Mouse (Mus musculus) cerebellum, adult 11-12 months (tissue): ENCODE measurements at regions not wholly inside any gene's neighbourhood (a gene's known extent, or its start where the extent isn't known, plus 50 kb on each side); places are given as distances from the start of the nearest gene placed in this dataset.
"Not testable (repeated sequence)": the region's sequence is repeated elsewhere in the genome, so short reads cannot be mapped to it uniquely, and the experiment has no call there.

Source experiments
- DNase-seq: peaks from one replicate; pipeline ENCODE4 v3.0.0; 2022

DNA sequence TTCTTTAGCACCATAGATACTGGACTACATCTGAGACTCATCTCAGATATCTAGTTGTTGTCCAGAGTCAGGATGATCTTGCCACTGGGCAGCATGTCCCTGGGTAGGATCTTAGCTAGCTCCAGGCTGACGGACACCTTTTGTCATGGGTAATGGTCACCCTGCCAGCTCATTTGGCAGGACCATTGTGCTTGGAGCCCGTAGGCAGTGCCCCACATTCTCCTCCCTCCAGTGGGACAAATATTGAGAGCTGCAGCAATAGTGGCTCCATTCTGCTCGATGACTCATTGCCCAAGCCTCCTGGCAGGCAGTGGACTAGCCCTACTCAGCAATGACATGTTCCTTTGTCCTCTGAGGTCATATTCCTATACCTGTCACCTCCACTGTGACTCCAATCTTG lies 258.9 kb upstream of the Tmpo start:
- no peak for DNase-seq

GRCm38 (mm10) chr10:91437917-91438316 lies 256.8 kb upstream of the Tmpo start:
- no peak for DNase-seq

DNA sequence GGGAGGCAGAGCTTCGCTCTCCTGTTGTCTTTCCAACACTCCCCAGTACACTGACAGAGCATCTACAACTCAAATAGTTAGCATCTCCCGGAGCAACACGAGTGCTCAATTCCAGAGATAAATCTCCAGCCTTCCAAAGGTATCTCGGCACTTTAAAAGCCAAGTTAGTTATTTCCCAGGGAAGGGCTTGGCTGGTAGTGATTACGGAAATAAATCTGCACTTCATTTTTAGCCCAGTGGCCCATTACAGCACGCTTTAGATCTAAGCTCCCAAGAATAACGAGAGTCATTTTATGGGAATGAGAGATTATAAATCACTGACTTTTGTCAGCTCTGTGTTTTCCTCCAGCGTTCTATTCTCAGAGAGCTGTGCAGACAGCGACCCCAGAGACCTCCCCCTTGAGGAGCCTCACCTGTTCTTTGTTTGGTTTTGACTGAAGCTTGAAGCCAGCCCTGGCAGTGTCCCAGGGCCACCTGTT lies 255.0 kb upstream of the Tmpo start:
- DNase-seq: no peak

- no peak for DNase-seq
Measured at GRCm38 (mm10) chr10:91430281-91430680, 249.2 kb upstream of the Tmpo start.

DNA sequence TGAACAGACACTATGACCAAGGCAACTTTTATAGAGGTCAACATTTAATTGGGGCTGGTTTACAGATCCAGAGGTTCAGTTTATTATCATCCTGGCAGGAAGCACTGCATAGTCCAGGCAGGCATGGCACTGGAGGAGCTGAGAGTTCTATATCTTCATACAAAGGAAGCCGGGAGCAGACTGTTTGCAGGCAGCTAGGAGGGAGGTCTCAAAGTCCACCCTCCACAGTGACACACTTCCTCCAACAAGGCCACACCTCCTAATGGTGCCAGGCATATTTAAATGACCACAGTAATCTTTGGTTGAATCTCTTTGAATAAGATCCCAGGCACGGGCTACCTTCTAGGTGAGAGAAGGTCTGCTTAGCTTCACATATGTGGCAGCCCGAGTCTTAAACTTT lies 245.5 kb upstream of the Tmpo start:
- no peak for DNase-seq

GRCm38 (mm10) chr10:91425625-91426385 lies 244.7 kb upstream of the Tmpo start:
- DNase-seq: not testable (repeated sequence)

- no peak for DNase-seq
Measured at GRCm38 (mm10) chr10:91424786-91425185, 243.7 kb upstream of the Tmpo start.

DNA sequence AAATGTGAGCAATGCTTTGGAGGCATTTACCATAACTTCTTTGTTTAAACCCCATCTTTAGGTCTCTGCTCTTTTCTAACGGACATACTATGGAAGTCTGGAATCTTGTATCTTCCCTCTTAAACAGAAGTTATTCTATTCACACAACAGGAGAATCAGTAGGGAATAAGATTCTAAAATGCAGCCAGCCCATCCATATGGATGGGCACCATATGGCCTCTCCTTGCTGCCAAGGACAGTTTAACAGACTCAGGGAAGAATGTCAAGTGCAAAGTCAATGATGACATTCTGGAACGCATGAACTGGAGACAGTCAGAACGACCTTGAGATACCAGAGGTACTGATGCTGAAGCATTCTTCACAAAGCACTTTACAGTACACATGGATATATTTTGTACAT lies 206.1 kb upstream of the Tmpo start:
- DNase-seq: no peak

DNA sequence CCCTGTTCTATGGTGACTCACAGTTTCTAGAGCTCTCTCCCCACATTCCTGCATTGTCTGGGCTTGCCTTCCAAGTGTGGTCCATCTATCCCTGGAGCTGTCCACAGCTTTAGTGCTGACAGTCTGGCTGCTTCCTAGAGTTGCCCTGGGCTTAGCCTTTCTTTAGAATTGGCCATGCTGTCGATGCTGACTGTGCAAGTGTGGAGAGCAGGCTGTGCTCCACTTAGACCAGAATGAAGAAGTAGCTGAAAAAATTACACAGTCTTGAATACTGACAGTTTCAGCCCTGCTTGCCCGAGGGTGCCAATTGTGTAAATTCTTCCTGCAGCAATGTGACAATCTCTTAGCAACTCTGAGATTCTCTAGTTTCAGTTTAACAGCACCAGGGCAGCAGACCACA lies 203.3 kb upstream of the Tmpo start:
- DNase-seq: peak; percentile 21

- no peak for DNase-seq
Measured at GRCm38 (mm10) chr10:91376683-91377082, 195.6 kb upstream of the Tmpo start.

DNA sequence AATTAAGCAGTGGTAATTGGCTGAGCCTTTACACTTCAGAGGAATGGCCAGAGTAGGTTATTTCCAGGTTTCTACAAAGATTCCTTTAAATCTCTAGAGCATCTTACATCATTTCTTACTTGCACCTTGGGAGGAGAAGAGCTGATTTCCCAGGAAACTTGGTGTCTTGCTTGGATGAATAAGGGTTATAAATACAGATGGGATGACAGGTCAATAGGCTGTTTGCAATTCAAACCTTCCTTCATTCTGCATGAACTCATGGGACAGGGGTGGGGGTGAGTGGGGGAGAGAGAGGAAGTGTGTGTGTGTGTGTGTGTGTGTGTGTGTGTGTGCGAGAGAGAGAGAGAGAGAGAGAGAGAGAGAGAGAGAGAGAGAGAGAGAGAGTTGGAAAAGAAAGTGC lies 186.4 kb upstream of the Tmpo start:
- DNase-seq: no peak

DNA sequence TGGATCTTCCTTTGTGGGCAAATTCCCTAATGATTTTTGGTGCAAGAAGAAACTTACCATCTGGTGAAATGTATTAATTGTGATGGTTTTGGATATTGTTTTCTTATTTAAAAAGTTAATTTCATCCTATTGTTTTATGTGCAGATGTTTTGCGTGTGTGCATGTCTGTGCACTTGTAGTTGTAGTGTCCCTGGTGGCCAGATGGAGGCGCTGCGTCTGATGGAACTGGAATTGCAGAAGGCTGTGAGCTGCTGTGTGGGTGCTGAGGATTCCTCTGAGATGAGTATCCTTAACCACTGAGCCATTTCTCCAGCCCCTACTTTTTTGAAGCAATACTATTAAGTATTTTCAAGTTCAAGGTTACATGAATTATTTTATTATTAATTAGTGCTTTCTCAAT lies 181.5 kb upstream of the Tmpo start:
- no peak for DNase-seq

GRCm38 (mm10) chr10:91361621-91362020 lies 180.5 kb upstream of the Tmpo start:
- DNase-seq: no peak

DNA sequence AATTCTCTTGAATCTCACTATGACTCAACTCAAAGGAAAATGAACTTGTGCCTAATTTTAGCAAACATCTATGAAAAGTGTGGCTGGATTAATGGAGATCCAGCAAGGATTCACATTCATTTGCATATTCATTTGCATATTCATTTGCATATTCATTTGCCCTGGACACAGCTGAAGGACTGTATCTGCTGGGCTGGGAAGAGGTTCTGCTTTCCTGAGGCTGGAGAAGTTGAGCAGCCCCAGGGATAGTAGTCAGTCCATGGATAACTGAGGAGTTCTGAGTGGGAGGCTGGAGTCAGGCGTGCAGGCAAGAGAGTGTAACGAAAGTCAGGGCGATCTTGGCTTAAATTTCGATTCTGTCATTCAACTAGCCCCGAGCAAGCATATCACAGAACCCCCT lies 164.3 kb upstream of the Tmpo start:
- DNase-seq: no peak

- DNase-seq: no peak
Measured at GRCm38 (mm10) chr10:91342083-91342482, 161.0 kb upstream of the Tmpo start.

DNA sequence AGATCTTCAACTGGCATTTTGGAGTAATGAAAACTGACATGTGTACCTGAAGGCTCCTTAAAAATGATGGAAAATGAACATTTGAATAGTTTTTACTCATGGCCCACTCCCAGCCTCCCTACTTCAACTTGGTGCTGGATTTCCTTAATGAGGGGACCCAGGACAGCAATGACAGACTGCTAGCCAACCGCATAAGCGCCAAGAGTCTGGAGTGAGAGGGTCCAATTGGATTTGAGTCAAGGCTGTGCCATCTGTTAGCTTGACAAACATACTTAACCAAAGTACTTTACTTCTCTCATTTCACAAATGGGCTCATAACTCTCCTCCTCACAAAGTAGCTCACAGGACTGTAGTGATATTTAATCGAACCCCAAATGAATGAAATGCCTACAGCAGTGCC lies 158.2 kb upstream of the Tmpo start:
- DNase-seq: no peak

DNA sequence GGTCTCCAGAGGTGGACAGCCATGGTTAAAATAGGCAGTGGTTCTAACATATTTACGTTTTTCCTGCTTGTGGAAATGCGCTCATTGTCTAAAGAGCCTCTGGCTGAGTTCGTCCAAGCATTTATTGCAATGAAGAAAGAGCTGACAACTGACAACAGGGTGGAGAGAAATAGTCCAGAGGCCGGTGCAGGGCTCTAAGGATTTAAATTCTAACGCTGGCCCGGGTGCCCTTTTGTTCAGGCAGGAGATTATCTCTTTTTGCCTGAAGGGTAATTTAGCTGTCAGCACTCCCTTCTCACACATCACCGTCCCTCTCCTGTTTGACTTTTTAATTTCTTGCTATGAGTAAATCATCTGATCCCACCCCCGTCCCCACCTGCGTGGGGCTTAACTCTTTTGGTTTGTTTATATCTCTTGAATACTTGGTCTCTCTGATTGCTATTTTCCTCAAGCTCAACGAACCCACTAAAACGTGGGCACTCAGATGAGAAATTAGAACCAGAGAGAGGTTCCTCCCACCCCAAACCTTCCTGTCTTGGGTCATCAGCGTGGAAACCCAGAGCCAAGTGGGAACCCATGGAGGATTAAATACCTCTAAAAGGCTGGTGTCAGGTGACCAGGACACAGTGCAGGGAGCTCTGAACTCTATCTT lies 145.7 kb upstream of the Tmpo start:
- DNase-seq: no peak

- DNase-seq: no peak
Measured at GRCm38 (mm10) chr10:91326144-91326655, 145.1 kb upstream of the Tmpo start.

DNA sequence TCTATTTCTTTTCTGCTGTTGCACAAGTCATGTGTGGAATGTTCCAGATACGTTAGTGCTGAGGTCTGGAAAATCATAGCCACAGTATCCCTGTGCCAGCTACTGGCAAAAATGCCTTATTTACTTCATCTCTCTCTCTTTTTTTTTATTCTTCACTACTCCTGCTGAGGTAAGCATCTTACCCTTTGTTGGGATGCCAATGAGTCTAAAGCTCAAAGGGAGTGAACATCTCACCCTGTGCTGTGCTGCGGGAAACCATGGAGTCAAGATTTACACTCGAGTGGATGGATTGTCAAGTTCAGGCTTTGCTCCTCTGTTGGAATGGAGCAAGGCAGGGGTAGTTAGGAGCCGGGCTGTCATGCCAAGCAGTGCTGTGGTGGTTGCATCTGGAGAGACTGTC lies 140.1 kb upstream of the Tmpo start:
- DNase-seq: no peak

GRCm38 (mm10) chr10:91319442-91320112 lies 138.5 kb upstream of the Tmpo start:
- no peak for DNase-seq

GRCm38 (mm10) chr10:91314441-91314840 lies 133.3 kb upstream of the Tmpo start:
- DNase-seq: no peak

DNA sequence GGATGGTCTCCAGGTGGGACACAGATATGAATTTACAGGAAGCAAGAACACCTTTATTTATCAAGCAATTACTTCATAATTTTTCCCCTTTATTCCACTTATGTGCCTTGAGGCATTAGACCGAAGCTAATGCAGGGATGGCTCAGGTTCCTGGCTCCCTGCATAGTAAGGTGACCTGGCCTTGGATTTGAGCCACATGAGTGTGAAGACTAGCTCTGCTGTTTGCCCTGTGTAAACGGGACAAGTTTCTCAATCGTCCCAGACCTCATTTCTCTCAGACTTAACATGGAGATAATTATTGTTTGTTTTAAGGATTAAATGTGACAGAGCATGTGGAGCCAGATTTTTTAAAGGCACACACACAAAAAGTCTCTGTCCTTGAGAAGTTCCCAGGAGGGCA lies 132.2 kb upstream of the Tmpo start:
- no peak for DNase-seq

GRCm38 (mm10) chr10:91312913-91313312 lies 131.8 kb upstream of the Tmpo start:
- no peak for DNase-seq

DNA sequence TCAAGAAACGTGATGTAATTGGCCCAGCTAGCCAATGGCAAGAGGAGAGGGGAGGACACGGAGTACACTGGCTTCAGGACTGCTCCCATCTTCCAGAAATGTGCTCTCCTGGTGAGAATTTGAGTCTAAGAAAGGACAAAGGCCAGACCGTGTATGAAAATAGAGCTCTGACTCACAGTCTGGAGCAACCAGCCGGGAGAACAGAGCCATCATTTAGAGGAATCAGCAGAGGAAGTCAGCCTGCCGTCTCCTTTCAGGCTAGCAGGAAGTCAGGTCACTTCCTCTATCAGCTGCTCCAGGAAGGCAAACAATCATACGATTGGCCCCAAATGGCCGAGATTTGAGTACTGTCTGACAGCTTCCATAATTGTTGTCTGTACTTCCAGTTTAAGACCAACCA lies 119.0 kb upstream of the Tmpo start:
- no peak for DNase-seq
